Mouse (Mus musculus) C2C12 (cell line): ENCODE data around the gene Zswim1. TPM values are rescaled to one million over a fixed set of nuclear protein-coding genes. Genes with fewer than 3 reads are reported as not detected.

Source experiments
- H3K27me3 ChIP-seq: one replicate; pipeline ENCODE4 v1.6.1; 2011; ENCODE audit not compliant: control insufficient read depth, insufficient read depth, insufficient read length
- H3K36me3 ChIP-seq: one replicate; pipeline ENCODE4 v1.6.1; 2011; ENCODE audit not compliant: control insufficient read depth, insufficient read depth
- H3K4me3 ChIP-seq: one replicate; pipeline ENCODE4 v1.5.1; 2011; ENCODE audit warnings: mild to moderate bottlenecking, control low read depth; ENCODE audit not compliant: poor library complexity, insufficient read depth, severe bottlenecking
- H3K79me2 ChIP-seq: one replicate; pipeline ENCODE4 v1.6.1; 2011; ENCODE audit not compliant: control insufficient read depth, insufficient read depth
- H3K79me3 ChIP-seq: one replicate; pipeline ENCODE4 v1.6.1; 2011; ENCODE audit warnings: low read depth, control low read depth
- H3ac ChIP-seq: one replicate; pipeline ENCODE3; 2011; ENCODE audit warnings: low read depth; ENCODE audit not compliant: control insufficient read depth, insufficient read length
- CEBPB ChIP-seq: IDR thresholded peaks from one replicate; pipeline ENCODE4 v1.6.1; 2011; ENCODE audit warnings: low read depth, mild to moderate bottlenecking, control low read depth, moderate library complexity
- CTCF ChIP-seq: IDR thresholded peaks from one replicate; pipeline ENCODE4 v1.5.1; 2011; ENCODE audit not compliant: control insufficient read depth, insufficient read depth, insufficient read length
- FOSL1 ChIP-seq: IDR thresholded peaks from one replicate; pipeline ENCODE4 v1.8.0; 2011; ENCODE audit warnings: mild to moderate bottlenecking, low read length; ENCODE audit not compliant: poor library complexity, insufficient read depth, severe bottlenecking
- MAX ChIP-seq: IDR thresholded peaks from one replicate; pipeline ENCODE4 v1.6.1; 2011; ENCODE audit warnings: mild to moderate bottlenecking, control low read depth
- MYOD1 ChIP-seq: IDR thresholded peaks from one replicate; pipeline ENCODE4 v1.6.1; 2011; ENCODE audit warnings: low read depth; ENCODE audit not compliant: control insufficient read depth, insufficient read length
- MYOG ChIP-seq: IDR thresholded peaks from one replicate; pipeline ENCODE4 v1.6.1; 2011; ENCODE audit not compliant: control insufficient read depth, insufficient read length; ENCODE audit errors: extremely low read depth
- USF1 ChIP-seq: IDR thresholded peaks from one replicate; pipeline ENCODE4 v1.6.1; 2011; ENCODE audit warnings: low read depth, mild to moderate bottlenecking, control low read depth, moderate library complexity
- polyA plus RNA-seq: library from polyadenylated mRNA; unstranded; fragments of >200 nt; fragmentation: generic; extraction: Trizol; gene quantifications from one replicate; pipeline ENCODE4 v1.2.1, GENCODE M21; 2012; ENCODE audit warnings: missing spikeins

The Zswim1 gene
- polyA plus RNA-seq, 1 experiment, result 10.0 TPM

- TF ChIP-seq CEBPB (no peak), MYOD1 (no peak), MYOG (no peak), MAX (no peak), CTCF (no peak), FOSL1 (no peak), USF1 (no peak)
- Histone ChIP-seq H3K4me3 (no peak overlapping the region), H3K27me3 (no peaks in the 10 kb centered on the region)
Measured at GRCm38 (mm10) chr2:164777246-164778014, 45.1 kb upstream of the Zswim1 start.

GRCm38 (mm10) chr2:164778015-164778287 is 44.5 kb upstream of the Zswim1 start:
- Histone ChIP-seq H3ac (no peak overlapping the region), H3K4me3 (no peak overlapping the region), H3K79me2 (no peaks in the 10 kb centered on the region), H3K27me3 (no peaks in the 10 kb centered on the region), H3K36me3 (peaks cover 5% of the 10 kb centered on the region), H3K79me3 (no peaks in the 10 kb centered on the region)
- TF ChIP-seq CTCF (no peak), MYOG (no peak), FOSL1 (no peak), MYOD1 (no peak), CEBPB (no peak), USF1 (no peak), MAX (no peak)

More at GRCm38 (mm10) chr2:164777246-164778014, 45.1 kb upstream of the Zswim1 start:
- H3K36me3 ChIP-seq, result peaks cover 10% of the 10 kb centered on the region
- no peak overlapping the region for H3ac ChIP-seq
- H3K79me3 ChIP-seq, result no peaks in the 10 kb centered on the region
- H3K79me2 ChIP-seq, result peaks cover 4% of the 10 kb centered on the region

- Histone ChIP-seq H3K79me3 (no peaks in the 10 kb centered on the region), H3K4me3 (no peak overlapping the region), H3ac (no peak overlapping the region), H3K36me3 (no peaks in the 10 kb centered on the region), H3K79me2 (no peaks in the 10 kb centered on the region), H3K27me3 (no peaks in the 10 kb centered on the region)
- no peak for TF ChIP-seq CEBPB
- TF ChIP-seq USF1, result no peak
- TF ChIP-seq MAX, result no peak
- no peak for TF ChIP-seq CTCF
- no peak for TF ChIP-seq MYOG
- no peak for TF ChIP-seq MYOD1
- TF ChIP-seq FOSL1, result no peak
Measured at GRCm38 (mm10) chr2:164778809-164779208, 43.7 kb upstream of the Zswim1 start.

- H3K79me3 ChIP-seq, result no peaks in the 10 kb centered on the region
- no peaks in the 10 kb centered on the region for H3K36me3 ChIP-seq
- no peaks in the 10 kb centered on the region for H3K79me2 ChIP-seq
- no peaks in the 10 kb centered on the region for H3K27me3 ChIP-seq
- H3K4me3 ChIP-seq, result no peak within 1 kb of the TSS
- H3ac ChIP-seq, result no peak within 1 kb of the TSS
- no peak for TF ChIP-seq CTCF
- no peak for TF ChIP-seq CEBPB
- TF ChIP-seq MAX, result no peak
Measured at GRCm38 (mm10) chr2:164779481-164780086, 42.9 kb upstream of the Zswim1 start, which contains the start of gene Tnnc2. Gene Tnnc2 (minus strand): TSS chr2:164779967.

- H3K36me3 ChIP-seq, result no peaks in the 10 kb centered on the region
- no peaks in the 10 kb centered on the region for H3K79me2 ChIP-seq
- no peaks in the 10 kb centered on the region for H3K79me3 ChIP-seq
- H3K4me3 ChIP-seq, result no peak overlapping the region
- no peaks in the 10 kb centered on the region for H3K27me3 ChIP-seq
- H3ac ChIP-seq, result no peak overlapping the region
- TF ChIP-seq MAX, result no peak
- no peak for TF ChIP-seq CTCF
- no peak for TF ChIP-seq MYOD1
- no peak for TF ChIP-seq MYOG
- no peak for TF ChIP-seq USF1
- no peak for TF ChIP-seq FOSL1
- no peak for TF ChIP-seq CEBPB
Measured at GRCm38 (mm10) chr2:164781876-164782275, 40.6 kb upstream of the Zswim1 start.

GRCm38 (mm10) chr2:164783926-164784581 is 38.4 kb upstream of the Zswim1 start:
- H3K79me3 ChIP-seq, result no peaks in the 10 kb centered on the region

More at GRCm38 (mm10) chr2:164783926-164784581, 38.4 kb upstream of the Zswim1 start:
- H3K4me3 ChIP-seq, result no peak overlapping the region
- no peaks in the 10 kb centered on the region for H3K27me3 ChIP-seq
- TF ChIP-seq MYOG, result no peak
- TF ChIP-seq CEBPB, result no peak
- TF ChIP-seq USF1, result no peak
- TF ChIP-seq FOSL1, result no peak
- TF ChIP-seq MYOD1, result no peak
- no peak for TF ChIP-seq MAX
- TF ChIP-seq CTCF, result no peak
- H3K36me3 ChIP-seq, result peaks cover 12% of the 10 kb centered on the region
- no peak overlapping the region for H3ac ChIP-seq
- H3K79me2 ChIP-seq, result peaks cover 9% of the 10 kb centered on the region
